Mouse (Mus musculus): ENCODE measurements around the gene Coro1b. TPM values are rescaled to one million over a fixed set of nuclear protein-coding genes. Genes with fewer than 3 reads are reported as not detected.

Coro1b gene
- polyA plus RNA-seq, 2 experiments = 148 to 261 TPM

GRCm38 (mm10) chr19:4162646-4163542 is 14.5 kb downstream of the Coro1b start, which contains the start of gene Rps6kb2:
Gene Rps6kb2 (minus strand): TSS chr19:4163354.
- 8% methylated on average over 42 of the region's 42 CpGs for WGBS
- ATAC-seq (ENCODE audit: low FRiP score, low read depth) (peak; percentile 91), DNase-seq (ENCODE audit: low spot score) (peak; percentile 99)
- H3K36me3 ChIP-seq (ENCODE audit: control insufficient read depth, insufficient read depth, low read length) = peaks cover 33% of the 10 kb centered on the region
- H3K9ac ChIP-seq (ENCODE audit: low read depth, low read length, severe bottlenecking) = peak within 1 kb of the TSS; percentile 77
- peak within 1 kb of the TSS; percentile 70 for H3K27ac ChIP-seq (replicated peaks; ENCODE audit: low read depth, low read length)
- H3K4me1 ChIP-seq (ENCODE audit: control insufficient read depth, insufficient read depth, low read length) = peaks cover 12% of the 10 kb centered on the region
- peak within 1 kb of the TSS; percentile 70 for H3K4me3 ChIP-seq (replicated peaks; ENCODE audit: low read length)
- H3K27me3 ChIP-seq (ENCODE audit: control insufficient read depth, insufficient read depth, low read length) = no peaks in the 10 kb centered on the region
- TF ChIP-seq POLR2A (IDR thresholded peaks at IDR 0.05; ENCODE audit: borderline replicate concordance, extremely low read depth, insufficient read depth, insufficient read length) = peak; percentile 39; the same call in 1 of the 2 replicates
- H3K4me2 ChIP-seq (replicated peaks; ENCODE audit: low read depth, low read length, severe bottlenecking) = peak within 1 kb of the TSS; percentile 89
- no peaks in the 10 kb centered on the region for H3K9me3 ChIP-seq (ENCODE audit: control insufficient read depth, low read length)

- ATAC-seq (ENCODE audit: low FRiP score, low read depth) (peak; percentile 27), DNase-seq (ENCODE audit: low spot score) (no peak)
- no peak for TF ChIP-seq POLR2A (IDR thresholded peaks at IDR 0.05; ENCODE audit: borderline replicate concordance, extremely low read depth, insufficient read depth, insufficient read length)
- peak overlapping the region; percentile 70 for H3K27ac ChIP-seq (replicated peaks; ENCODE audit: low read depth, low read length)
- peaks cover 12% of the 10 kb centered on the region for H3K4me1 ChIP-seq (ENCODE audit: control insufficient read depth, insufficient read depth, low read length)
- H3K4me2 ChIP-seq (replicated peaks; ENCODE audit: low read depth, low read length, severe bottlenecking) = peak overlapping the region; percentile 89
- H3K4me3 ChIP-seq (replicated peaks; ENCODE audit: low read length) = peak overlapping the region; percentile 70
- 40% methylated on average over 4 of the region's 4 CpGs for WGBS
- H3K9ac ChIP-seq (ENCODE audit: low read depth, low read length, severe bottlenecking) = peak overlapping the region; percentile 77
- peaks cover 27% of the 10 kb centered on the region for H3K36me3 ChIP-seq (ENCODE audit: control insufficient read depth, insufficient read depth, low read length)
- H3K27me3 ChIP-seq (ENCODE audit: control insufficient read depth, insufficient read depth, low read length) = no peaks in the 10 kb centered on the region
- no peaks in the 10 kb centered on the region for H3K9me3 ChIP-seq (ENCODE audit: control insufficient read depth, low read length)
Measured at GRCm38 (mm10) chr19:4163543-4163887, 15.1 kb downstream of the Coro1b start.

GRCm38 (mm10) chr19:4164100-4164499 is 15.7 kb downstream of the Coro1b start:
- Histone ChIP-seq H3K4me2 (replicated peaks; ENCODE audit: low read depth, low read length, severe bottlenecking) (peak overlapping the region; percentile 89; the same call in 1 of the 2 replicates), H3K36me3 (ENCODE audit: control insufficient read depth, insufficient read depth, low read length) (peaks cover 21% of the 10 kb centered on the region), H3K9me3 (ENCODE audit: control insufficient read depth, low read length) (no peaks in the 10 kb centered on the region), H3K4me3 (replicated peaks; ENCODE audit: low read length) (no peak overlapping the region), H3K9ac (ENCODE audit: low read depth, low read length, severe bottlenecking) (no peak overlapping the region), H3K27me3 (ENCODE audit: control insufficient read depth, insufficient read depth, low read length) (no peaks in the 10 kb centered on the region), H3K27ac (replicated peaks; ENCODE audit: low read depth, low read length) (no peak overlapping the region), H3K4me1 (ENCODE audit: control insufficient read depth, insufficient read depth, low read length) (peaks cover 12% of the 10 kb centered on the region)
- 85% methylated on average over 3 of the region's 3 CpGs for WGBS
- no peak for DNase-seq (ENCODE audit: low spot score)
- TF ChIP-seq POLR2A (IDR thresholded peaks at IDR 0.05; ENCODE audit: borderline replicate concordance, extremely low read depth, insufficient read depth, insufficient read length) = no peak
- ATAC-seq (ENCODE audit: low FRiP score, low read depth) = no peak

GRCm38 (mm10) chr19:4164721-4165120 is 16.3 kb downstream of the Coro1b start:
- Histone ChIP-seq H3K4me1 (ENCODE audit: control insufficient read depth, insufficient read depth, low read length) (peaks cover 14% of the 10 kb centered on the region), H3K27me3 (ENCODE audit: control insufficient read depth, insufficient read depth, low read length) (no peaks in the 10 kb centered on the region), H3K4me2 (replicated peaks; ENCODE audit: low read depth, low read length, severe bottlenecking) (no peak overlapping the region), H3K4me3 (replicated peaks; ENCODE audit: low read length) (no peak overlapping the region), H3K27ac (replicated peaks; ENCODE audit: low read depth, low read length) (no peak overlapping the region), H3K36me3 (ENCODE audit: control insufficient read depth, insufficient read depth, low read length) (peaks cover 15% of the 10 kb centered on the region), H3K9me3 (ENCODE audit: control insufficient read depth, low read length) (no peaks in the 10 kb centered on the region), H3K9ac (ENCODE audit: low read depth, low read length, severe bottlenecking) (no peak overlapping the region)
- no peak for ATAC-seq (ENCODE audit: low FRiP score, low read depth)
- TF ChIP-seq POLR2A (IDR thresholded peaks at IDR 0.05; ENCODE audit: borderline replicate concordance, extremely low read depth, insufficient read depth, insufficient read length) = no peak
- WGBS = 72% methylated on average over 2 of the region's 2 CpGs
- DNase-seq (ENCODE audit: low spot score) = no peak

- TF ChIP-seq POLR2A (IDR thresholded peaks at IDR 0.05; ENCODE audit: borderline replicate concordance, extremely low read depth, insufficient read depth, insufficient read length) = no peak
- no peaks in the 10 kb centered on the region for H3K27me3 ChIP-seq (ENCODE audit: control insufficient read depth, insufficient read depth, low read length)
- H3K9me3 ChIP-seq (ENCODE audit: control insufficient read depth, low read length) = no peaks in the 10 kb centered on the region
- no peak for ATAC-seq (ENCODE audit: low FRiP score, low read depth)
- H3K9ac ChIP-seq (ENCODE audit: low read depth, low read length, severe bottlenecking) = no peak overlapping the region
- no peak overlapping the region for H3K27ac ChIP-seq (replicated peaks; ENCODE audit: low read depth, low read length)
- H3K4me3 ChIP-seq (replicated peaks; ENCODE audit: low read length) = no peak overlapping the region
- DNase-seq (ENCODE audit: low spot score) = no peak
- whole genome bisulfite sequencing = 71% methylated on average over 9 of the region's 9 CpGs
- peaks cover 25% of the 10 kb centered on the region for H3K4me1 ChIP-seq (ENCODE audit: control insufficient read depth, insufficient read depth, low read length)
- H3K4me2 ChIP-seq (replicated peaks; ENCODE audit: low read depth, low read length, severe bottlenecking) = no peak overlapping the region
- no peaks in the 10 kb centered on the region for H3K36me3 ChIP-seq (ENCODE audit: control insufficient read depth, insufficient read depth, low read length)
Measured at GRCm38 (mm10) chr19:4166678-4167476, 18.5 kb downstream of the Coro1b start.
